Mouse (Mus musculus): ENCODE results near the gene Kcnh6.

Kcnh6 gene

DNA sequence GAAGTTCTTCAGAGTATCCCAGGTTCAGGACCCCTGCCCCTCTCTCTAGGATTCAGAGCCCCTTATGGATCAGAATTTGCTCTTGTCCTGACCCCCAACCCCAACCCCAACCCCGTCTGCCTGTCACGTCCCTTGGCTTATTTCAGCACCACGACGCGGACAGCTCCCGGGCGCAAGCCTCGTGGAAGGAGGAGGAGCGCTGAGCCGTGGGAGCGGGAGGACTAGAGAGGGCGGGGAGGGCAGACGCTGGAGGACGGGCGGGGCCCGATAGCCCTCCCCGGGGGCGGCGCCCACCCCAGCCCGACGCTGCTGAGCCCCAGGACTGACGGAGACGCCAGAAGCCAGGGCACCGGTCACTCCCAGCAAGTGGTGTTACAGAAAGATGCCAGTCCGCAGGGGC is at the start of gene Kcnh6:
Gene Kcnh6, plus strand, starts transcription at position 304 of the 400 bp plus-strand sequence.
- DNase-seq (ENCODE audit: low read depth, low spot score), result no peak

DNA sequence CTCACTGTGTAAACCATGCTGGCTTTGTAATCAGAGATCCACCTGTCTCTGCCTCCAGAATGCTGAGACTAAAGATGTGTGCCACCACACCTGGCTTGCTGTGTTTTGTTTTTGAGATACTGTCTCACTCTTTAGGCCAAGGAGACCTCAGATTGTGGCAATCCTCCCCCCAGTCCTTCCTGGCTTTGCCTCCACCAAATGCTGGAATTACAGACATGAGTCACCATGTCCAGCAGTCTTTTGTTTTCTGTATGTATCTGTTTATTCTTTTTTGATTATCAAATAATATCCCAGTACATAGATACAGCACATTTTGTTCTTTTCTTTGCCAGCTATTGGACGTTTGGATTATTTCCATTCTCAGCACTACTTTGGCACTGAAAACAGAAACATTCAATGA is 49.4 kb upstream of the Kcnh6 start:
- no peak for DNase-seq (ENCODE audit: low read depth, low spot score)

DNA sequence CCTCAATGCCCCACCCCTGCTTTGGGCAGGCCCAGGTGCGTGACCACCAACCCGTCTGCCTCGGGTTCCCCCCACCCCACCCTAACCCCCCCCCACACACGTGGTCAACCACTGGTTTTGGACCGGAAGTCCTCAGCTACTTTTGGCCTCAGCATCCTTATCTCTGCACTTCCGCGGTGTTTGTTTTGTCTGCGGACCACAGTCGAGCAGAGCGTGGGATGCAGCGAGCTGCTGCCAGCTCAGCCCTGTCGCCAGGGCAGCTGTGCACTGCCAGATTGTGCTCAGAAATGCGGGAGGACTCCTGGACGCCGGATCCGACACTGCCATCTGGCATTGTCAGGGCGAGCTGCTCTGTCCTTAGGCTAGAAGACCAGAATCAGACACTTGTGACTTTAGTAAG is 48.6 kb upstream of the Kcnh6 start:
- DNase-seq (ENCODE audit: low read depth, low spot score), result no peak

DNA sequence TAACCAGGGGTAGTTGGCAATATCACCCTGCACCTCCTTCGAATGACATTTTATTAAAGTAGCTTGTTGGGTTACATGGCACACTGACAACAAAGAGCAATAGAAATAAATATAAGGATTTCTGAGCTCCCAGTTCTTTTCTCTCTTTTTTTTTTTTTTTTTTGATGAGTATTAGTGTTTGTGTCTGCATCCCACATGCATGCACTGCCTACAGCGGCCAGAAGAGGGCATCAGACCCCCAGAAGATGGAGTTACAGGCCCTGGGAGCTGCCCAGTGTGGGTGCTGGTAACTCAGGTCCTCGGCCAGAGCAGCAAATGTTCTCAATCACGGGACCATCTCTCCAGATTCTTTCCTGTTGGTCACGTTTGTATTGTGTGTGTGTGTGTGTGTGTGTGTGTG is 43.2 kb upstream of the Kcnh6 start:
- no peak for DNase-seq (ENCODE audit: low read depth, low spot score)

DNA sequence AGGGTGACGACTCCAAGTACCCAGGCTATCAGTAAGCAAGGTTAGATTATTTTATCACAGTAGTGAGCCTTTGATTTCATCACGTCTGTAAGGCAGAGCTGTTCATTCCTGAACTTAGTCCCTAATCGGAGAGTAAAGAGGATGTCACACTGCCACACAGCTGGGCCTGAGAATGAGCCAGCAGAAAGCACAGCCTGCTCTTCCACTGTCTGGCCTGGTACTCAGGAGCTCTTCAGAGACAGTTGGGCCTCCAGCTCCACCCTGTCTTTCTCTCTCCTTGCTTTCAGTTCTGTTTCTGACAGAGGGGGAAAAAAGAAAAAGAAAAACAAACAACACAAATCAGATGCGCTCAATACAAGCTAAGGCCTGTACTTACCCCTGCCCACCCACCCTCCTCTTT is 41.6 kb upstream of the Kcnh6 start:
- DNase-seq (ENCODE audit: low read depth, low spot score), result no peak

DNA sequence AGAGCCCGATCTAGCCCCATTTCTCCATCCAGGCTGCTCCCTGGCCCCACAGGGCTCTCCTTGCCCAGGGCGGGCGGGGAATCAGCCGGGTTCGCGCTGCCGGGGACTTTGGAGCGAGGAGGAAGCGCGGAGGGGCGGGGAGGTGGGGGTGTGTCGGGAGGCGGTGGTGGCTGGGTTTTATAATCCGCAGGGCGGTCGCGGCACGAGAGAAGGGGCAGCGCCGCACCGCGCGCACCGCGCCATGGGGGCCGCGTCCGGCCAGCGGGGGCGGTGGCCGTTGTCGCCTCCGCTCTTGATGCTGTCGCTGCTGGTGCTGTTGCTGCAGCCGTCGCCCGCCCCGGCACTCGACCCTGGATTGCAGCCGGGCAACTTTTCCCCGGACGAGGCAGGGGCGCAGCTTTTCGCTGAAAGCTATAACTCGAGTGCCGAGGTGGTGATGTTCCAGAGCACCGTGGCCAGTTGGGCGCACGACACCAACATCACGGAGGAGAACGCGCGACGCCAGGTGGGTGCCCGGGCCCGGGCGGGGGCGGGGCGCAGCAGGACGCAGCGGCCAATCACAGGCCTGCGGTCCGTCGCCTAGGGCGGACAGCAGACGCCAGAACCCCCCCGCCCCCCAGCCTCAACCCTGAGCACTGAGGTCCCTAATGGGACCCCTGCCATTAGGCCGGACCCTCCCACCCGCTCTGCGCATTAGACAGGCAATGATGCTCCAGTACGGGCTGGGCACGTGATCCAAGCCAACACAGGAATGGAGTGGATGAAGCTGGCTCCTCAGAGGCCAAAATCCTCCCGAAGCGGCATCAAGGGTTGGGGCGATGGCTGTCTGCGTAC is 40.0 kb upstream of the Kcnh6 start, which contains the start of gene Ace:
Gene Ace, plus strand, starts transcription at position 205 of the 834 bp plus-strand sequence.
- DNase-seq (ENCODE audit: low read depth, low spot score), result no peak

DNA sequence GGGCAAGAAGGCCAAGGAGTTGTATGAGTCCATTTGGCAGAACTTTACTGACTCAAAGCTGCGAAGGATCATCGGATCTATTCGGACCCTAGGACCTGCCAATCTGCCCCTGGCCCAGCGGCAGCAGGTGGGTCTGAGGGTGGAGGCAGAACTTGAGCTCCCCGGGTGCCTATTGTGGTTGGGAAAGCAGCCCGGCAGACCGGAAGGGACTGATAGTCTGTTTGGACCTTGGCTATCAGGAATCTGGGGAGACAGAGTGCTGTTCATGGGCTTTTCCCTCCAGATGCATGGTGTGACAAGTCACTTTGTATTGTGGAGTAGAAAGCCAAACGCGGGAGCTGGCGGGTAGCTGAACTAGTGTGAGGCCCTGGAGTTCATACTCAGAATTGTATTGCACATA is 39.0 kb upstream of the Kcnh6 start:
- no peak for DNase-seq (ENCODE audit: low read depth, low spot score)

DNA sequence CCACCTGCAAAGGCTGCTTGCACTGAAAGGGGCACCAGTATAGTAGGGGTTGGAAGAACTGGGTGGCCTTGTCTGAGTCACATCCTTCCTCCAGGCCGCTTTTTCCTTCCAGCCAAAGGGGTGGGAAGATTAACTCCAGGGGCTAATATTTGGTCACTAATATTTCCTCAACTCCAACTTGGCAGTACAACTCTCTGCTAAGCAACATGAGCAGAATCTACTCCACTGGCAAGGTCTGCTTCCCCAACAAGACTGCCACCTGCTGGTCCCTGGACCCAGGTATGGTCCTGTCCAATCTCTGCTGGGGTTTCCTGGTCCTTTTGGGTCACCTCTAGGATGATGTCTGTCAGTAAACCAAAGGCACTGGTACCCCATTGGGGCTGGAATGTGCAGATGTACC is 38.4 kb upstream of the Kcnh6 start:
- no peak for DNase-seq (ENCODE audit: low read depth, low spot score)

DNA sequence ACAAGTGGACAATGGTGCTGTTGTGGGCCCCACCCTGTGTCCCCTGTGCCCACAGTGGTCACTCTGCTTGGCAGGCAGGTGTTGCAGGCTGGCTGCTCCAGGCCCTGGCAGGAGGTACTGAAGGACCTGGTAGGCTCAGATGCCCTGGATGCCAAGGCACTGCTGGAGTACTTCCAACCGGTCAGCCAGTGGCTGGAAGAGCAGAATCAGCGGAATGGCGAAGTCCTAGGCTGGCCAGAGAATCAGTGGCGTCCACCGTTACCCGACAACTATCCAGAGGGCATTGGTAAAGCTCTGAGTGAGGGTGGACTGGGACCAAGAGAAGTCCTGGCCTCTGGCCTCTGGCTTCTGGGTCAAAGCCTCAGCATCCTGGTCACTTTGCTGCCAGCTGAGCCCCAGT is 33.3 kb upstream of the Kcnh6 start:
- DNase-seq (ENCODE audit: low read depth, low spot score), result no peak

DNA sequence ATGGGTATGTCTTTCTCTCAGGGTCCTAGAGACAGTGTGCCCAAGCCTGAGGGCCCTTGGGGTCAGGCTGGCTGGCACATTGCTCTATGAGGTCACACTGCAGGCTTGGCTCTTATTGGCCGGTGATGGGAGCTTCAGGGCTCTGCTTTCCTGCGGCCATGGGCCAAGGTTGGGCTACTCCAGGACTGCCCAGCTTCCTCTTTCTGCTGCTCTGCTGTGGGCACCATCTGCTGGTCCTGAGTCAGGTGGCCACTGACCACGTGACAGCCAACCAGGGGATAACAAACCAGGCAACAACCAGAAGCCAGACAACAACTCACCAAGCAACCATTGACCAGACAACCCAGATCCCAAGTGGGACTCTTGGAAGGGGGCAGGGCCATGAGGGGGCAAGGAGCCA is 32.9 kb upstream of the Kcnh6 start:
- no peak for DNase-seq (ENCODE audit: low read depth, low spot score)

DNA sequence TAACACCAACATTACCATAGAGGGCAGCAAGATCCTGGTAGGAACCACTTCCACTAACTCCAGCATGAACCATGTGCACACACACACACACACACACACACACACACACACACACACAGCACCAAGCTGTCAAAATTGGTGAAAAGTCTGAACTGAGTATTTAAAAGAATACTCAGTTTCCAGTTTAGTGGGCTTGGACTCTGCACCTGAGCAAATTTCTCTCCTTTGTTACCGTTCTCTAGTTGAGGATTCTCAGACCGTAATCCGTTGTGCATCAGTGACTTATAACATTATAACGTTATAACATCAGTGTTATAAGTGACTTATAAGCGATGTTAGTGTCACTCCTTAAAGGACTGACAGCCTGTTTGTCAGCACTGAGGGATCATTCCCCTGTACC is 32.3 kb upstream of the Kcnh6 start:
- DNase-seq (ENCODE audit: low read depth, low spot score), result no peak

DNA sequence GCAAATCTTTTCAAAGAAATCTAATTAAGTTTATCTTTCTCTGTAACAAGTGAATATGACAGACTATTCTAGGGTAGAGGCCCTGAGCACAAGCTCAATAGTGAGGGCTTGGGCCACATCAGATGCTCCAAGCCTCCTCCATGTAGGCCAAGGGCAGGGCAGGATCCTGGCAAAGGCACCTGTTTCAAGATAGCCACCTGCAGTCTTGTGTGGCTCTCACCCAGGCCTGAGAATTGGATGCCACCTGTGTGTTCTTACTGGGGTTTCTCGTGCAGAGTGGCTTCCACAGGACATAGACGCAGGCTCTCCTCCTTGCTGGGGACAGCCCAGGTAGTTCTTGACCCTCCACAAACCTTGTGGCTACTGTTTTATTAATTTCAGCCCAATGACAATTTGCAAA is 29.7 kb upstream of the Kcnh6 start:
- DNase-seq (ENCODE audit: low read depth, low spot score), result no peak

DNA sequence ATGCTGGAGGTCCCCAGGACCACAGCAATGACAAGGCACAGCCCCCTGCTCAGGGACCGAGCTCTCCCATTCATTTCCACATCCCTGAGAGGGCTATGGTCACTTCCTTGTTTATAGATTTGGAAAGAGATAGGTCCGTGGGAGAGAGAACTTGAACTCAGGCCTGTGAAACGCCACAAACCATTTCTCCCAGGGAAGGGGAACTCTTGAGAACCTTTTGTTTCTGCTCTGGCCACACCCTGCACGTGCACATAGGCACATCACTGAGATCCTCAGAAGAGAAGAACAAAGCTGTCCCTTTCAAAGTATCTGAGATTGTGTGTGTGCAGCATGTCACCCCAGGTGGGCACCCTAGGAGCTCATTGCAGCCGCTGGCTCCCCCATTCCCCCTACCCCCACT is 29.3 kb upstream of the Kcnh6 start:
- no peak for DNase-seq (ENCODE audit: low read depth, low spot score)

DNA sequence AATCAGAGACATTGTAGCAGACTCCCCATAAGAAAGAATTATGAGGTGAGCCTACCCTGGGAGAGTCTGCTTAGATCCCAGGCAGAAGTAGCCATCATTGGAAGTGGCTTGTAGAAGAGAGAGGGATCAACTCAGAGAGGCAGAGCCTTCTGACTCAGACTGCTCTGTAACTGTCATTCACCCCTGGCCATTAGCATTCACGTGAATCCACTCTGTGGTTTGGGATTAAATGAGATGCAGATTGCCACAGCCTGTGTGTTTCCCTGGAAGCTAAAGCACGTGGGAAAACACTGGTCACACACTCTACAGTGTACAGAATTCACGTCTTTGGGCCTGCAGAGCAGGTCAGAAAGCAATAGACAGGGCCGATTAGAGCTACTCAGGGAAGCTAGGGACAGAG is 23.5 kb upstream of the Kcnh6 start:
- DNase-seq (ENCODE audit: low read depth, low spot score), result no peak

DNA sequence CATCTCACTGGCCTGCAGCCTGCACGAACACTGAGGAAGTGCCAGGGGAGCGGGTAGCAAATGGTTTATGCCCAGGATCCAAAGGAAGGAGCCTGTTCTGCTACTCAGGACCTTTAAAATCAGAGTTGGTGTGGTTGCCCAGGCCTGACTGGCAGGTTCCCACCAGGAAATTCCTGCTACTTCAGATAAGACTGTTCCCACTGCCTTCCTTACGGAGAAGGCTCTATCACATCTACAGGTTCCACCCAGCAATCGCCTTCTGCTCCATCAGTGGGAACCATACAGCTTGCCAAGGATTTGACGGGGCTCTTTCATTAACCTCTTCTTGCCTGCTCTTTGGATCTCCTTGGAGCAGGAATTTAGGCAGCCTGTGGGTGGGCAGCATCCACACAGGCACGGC is 20.5 kb upstream of the Kcnh6 start:
- DNase-seq (ENCODE audit: low read depth, low spot score), result no peak

DNA sequence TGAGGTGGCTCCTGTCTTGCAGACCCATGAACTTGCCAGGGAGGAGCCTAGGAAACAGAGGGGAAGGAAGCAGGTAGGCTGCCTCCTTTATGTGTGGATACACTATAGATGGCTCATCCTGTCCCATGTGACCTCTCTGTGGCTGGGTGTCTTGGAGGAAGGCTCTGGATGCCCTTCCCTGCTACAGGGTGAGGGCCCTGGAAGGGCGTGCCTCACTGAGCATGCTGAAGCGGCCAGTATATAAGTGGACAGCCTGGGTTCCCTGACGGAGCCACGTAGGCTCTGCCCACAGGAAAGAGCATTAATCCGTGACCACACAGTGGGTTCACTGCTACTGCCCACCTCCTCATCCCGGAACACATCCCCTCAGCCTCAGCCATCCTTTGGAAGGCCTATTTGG is 18.5 kb upstream of the Kcnh6 start:
- no peak for DNase-seq (ENCODE audit: low read depth, low spot score)

DNA sequence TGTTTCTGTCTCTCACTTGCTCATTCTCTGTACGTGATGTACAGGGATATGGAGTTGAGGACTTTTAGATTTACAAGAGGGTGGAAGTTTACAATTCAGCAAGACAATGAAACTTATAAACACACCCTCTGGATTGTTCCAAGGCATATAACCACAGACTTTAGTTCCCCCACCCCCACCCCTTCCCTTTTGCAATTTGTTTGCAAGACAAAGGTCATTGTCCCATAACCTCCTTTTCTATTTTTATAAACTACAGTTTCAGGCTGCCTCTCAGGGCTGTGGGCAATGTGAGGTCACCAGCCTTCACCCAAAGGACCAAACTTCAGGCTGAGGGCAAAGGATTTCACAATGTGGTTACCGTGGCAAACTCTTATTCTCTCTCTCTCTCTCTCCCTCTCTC is 17.7 kb upstream of the Kcnh6 start:
- no peak for DNase-seq (ENCODE audit: low read depth, low spot score)

DNA sequence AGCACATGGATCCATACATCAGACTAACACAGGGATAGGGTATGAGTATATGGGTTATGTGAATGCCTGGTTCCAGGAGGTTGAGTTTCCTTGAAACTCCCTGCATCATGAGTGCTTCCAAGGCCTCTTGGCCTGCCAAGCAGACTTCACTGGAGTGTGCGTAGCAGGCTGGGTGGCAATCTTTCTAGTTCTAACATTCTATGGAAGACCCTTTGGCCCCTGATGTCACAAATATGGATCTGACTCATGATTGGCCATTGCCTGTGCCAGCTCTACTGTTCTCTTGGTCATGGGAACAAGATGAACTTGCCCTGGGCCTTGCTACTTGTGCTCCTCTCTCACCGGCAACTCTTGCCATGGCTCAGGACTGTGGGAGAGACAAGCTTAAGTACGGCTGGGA is 13.5 kb upstream of the Kcnh6 start, which contains the start of gene Ace3:
Gene Ace3, plus strand, starts transcription at position 301 of the 400 bp plus-strand sequence.
- DNase-seq (ENCODE audit: low read depth, low spot score), result no peak

DNA sequence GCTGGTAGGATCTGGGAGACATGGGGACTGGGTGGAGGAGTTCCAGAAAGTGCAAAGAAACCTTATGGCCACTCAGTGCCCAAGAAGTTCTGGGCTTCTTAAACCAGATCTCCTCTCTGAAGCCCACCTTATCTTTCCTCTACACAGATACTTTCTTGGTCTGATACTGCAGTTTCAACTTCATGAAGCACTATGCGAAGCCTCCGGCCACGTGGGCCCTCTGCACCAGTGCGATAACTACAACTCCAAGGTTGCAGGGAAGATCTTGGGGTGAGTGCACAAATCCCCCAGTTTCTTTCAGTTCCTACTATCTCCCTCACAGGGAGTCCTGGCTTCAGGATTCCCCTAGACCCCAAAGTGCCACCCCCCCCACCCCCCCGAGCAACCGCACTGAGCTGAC is 7.9 kb upstream of the Kcnh6 start:
- no peak for DNase-seq (ENCODE audit: low read depth, low spot score)

DNA sequence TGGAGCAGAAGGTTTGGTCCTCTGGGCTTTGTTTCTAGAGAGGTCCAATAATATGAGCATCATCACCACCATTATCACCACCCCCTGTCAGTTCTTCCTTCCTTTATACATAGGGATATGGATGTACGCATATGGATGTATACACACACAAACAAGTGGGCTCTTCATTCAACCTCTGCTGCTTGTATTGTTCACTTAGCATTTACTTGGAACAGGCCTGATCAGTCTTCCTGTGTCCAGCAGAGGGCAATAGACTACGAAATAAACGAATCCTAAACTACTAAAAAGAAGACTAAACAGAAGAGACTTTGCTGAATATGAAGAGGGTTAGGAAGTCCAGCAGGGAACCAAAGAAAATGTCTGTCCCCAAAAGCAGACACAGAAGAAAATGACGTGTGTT is 6.2 kb upstream of the Kcnh6 start:
- no peak for DNase-seq (ENCODE audit: low read depth, low spot score)

DNA sequence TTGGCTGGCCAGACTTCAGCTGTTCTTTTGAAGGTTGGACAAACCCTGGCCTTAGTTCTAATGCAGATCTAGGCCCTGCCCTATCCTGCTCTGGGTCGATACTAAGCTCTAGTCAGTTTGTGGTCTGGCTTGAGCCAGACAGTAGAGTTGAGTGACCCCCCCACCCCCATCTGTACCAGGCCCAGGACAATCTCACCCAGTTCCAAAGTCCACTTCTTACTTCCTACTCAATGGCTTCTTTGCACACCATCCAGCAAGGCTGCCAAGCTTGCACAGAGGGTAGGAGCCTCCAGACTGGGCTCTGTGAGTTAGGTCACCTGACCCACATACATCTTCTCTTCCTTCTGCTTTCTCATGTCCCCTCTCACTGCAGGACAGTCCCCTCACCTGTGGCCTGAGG is 3.3 kb upstream of the Kcnh6 start:
- no peak for DNase-seq (ENCODE audit: low read depth, low spot score)

DNA sequence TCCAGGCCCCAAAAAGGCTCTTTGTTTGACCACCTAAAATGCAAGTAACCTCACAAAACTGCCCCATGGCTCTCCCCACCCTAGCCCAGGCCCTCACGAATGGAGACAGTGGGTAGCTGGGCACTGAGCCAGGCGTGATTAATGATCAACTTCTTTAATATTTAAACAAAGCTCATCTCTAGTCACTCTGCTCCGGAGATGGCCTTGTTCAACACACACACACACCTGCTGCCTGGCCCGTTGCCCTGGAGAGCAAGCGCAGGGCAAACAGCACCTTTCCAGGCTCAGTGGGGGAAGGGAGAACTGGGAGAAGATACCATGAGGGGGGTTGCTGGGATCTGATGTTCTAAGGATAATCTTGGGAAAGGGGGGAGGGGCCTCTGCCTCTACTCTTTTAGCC is 2.0 kb upstream of the Kcnh6 start:
- DNase-seq (ENCODE audit: low read depth, low spot score), result no peak

DNA sequence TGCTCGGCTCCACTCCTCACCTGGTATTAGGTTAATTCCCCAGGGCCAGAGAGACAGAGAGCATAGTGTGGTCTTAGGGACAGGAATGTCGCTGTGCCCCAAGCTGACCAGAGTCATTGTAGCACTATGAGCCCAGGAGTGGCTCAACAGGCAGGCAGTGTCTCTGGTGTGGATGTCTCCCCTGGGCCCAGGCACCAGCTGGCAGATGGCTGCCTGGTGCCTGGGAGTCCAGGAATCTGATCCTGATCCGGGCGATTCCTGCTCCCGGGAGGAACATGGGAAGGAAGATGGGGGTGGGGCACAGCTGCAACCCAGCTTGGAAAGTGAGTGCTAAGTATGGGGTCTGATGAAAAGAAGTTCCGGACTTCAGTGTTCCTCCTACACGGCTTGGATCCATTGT is 4.8 kb downstream of the Kcnh6 start:
- no peak for DNase-seq (ENCODE audit: low read depth, low spot score)
